Mouse (Mus musculus) liver, embryonic 14.5 days (tissue): Measurements from ENCODE around the gene Akr1c6.

ENCODE experiments used
- CTCF ChIP-seq: IDR thresholded peaks from 2 replicates; pipeline ENCODE4 v1.5.1; 2016; ENCODE audit warnings: antibody characterized with exemption, low read depth, control low read depth
- EP300 ChIP-seq: IDR thresholded peaks from 2 replicates; pipeline ENCODE4 v1.6.1; 2016; ENCODE audit warnings: antibody characterized with exemption, low read depth

GRCm38 (mm10) chr13:4434006-4434405, at the start of gene Akr1c6:
- TF ChIP-seq CTCF: no peak
- no peak for TF ChIP-seq EP300
